Mouse (Mus musculus): Measurements from ENCODE around the gene Corin. TPM values are rescaled to one million over a fixed set of nuclear protein-coding genes. Genes with fewer than 3 reads are reported as not detected.

Corin gene
- total RNA-seq, 2 experiments from 2014 or later, result 0.31 to 0.42 TPM

GRCm38 (mm10) chr5:72348591-72348990 is 155.7 kb downstream of the Corin start:
- intact Hi-C loops (cut with DNase I), result no loop called here

GRCm38 (mm10) chr5:72335873-72336272 is 168.4 kb downstream of the Corin start:
- no peak for DNase-seq (ENCODE audit: low spot score in 2 of 2)
- intact Hi-C loops (cut with DNase I), result no loop called here

More at GRCm38 (mm10) chr5:72348591-72348990, 155.7 kb downstream of the Corin start:
- no peak for DNase-seq (ENCODE audit: low spot score in 2 of 2)

- intact Hi-C loops (cut with DNase I), result no loop called here
- peak in 1 of 2 experiments; percentile 65 for DNase-seq (ENCODE audit: low spot score in 2 of 2)
These were observed 171.4 kb downstream of the Corin start for GRCm38 (mm10) chr5:72332901-72333300.

- intact Hi-C loops (cut with DNase I), result no loop called here
- no peak for DNase-seq (ENCODE audit: low spot score in 2 of 2)
These were observed 173.1 kb downstream of the Corin start for GRCm38 (mm10) chr5:72331217-72331616.

GRCm38 (mm10) chr5:72330648-72331047 is 173.6 kb downstream of the Corin start:
- intact Hi-C loops (cut with DNase I), result no loop called here
- DNase-seq (ENCODE audit: low spot score in 2 of 2), result no peak

- intact Hi-C loops (cut with DNase I), result no loop called here
- no peak for DNase-seq (ENCODE audit: low spot score in 2 of 2)
These were observed 174.8 kb downstream of the Corin start for GRCm38 (mm10) chr5:72329453-72329852.

- intact Hi-C loops (cut with DNase I), result no loop called here
- DNase-seq (ENCODE audit: low spot score in 2 of 2), result no peak
These were observed 189.0 kb downstream of the Corin start for GRCm38 (mm10) chr5:72315282-72315681.

- no peak for DNase-seq (ENCODE audit: low spot score in 2 of 2)
- intact Hi-C loops (cut with DNase I), result no loop called here
These were observed 205.7 kb downstream of the Corin start for GRCm38 (mm10) chr5:72298418-72299104.

- intact Hi-C loops (cut with DNase I), result no loop called here
These were observed 219.2 kb downstream of the Corin start for GRCm38 (mm10) chr5:72285077-72285476.

GRCm38 (mm10) chr5:72282907-72283306 is 221.4 kb downstream of the Corin start:
- intact Hi-C loops (cut with DNase I), result no loop called here
- no peak for DNase-seq (ENCODE audit: low spot score in 2 of 2)

More at GRCm38 (mm10) chr5:72285077-72285476, 219.2 kb downstream of the Corin start:
- no peak for DNase-seq (ENCODE audit: low spot score in 2 of 2)

- DNase-seq (ENCODE audit: low spot score in 2 of 2), result peak; percentile 55 to 60
- intact Hi-C loops (cut with DNase I), result loop anchor here (2.0 kb wide), 1 partner anchor 97 kb away; no protein-coding TSS in a partner anchor
These were observed 234.6 kb downstream of the Corin start for GRCm38 (mm10) chr5:72269652-72270051.

- intact Hi-C loops (cut with DNase I), result loop anchor here (2.0 kb wide), 1 partner anchor 96 kb away; no protein-coding TSS in a partner anchor
- DNase-seq (ENCODE audit: low spot score in 2 of 2), result no peak
These were observed 235.1 kb downstream of the Corin start for GRCm38 (mm10) chr5:72269204-72269603.

GRCm38 (mm10) chr5:72266955-72267535 is 237.2 kb downstream of the Corin start:
- intact Hi-C loops (cut with DNase I), result no loop called here
- no peak for DNase-seq (ENCODE audit: low spot score in 2 of 2)

- intact Hi-C loops (cut with DNase I), result no loop called here
- no peak for DNase-seq (ENCODE audit: low spot score in 2 of 2)
These were observed 240.0 kb downstream of the Corin start for GRCm38 (mm10) chr5:72264195-72264751.

- no peak for DNase-seq (ENCODE audit: low spot score in 2 of 2)
These were observed 242.4 kb downstream of the Corin start for GRCm38 (mm10) chr5:72261802-72262324.

GRCm38 (mm10) chr5:72259298-72259621 is 245.0 kb downstream of the Corin start:
- intact Hi-C loops (cut with DNase I), result no loop called here
- no peak for DNase-seq (ENCODE audit: low spot score in 2 of 2)

More at GRCm38 (mm10) chr5:72261802-72262324, 242.4 kb downstream of the Corin start:
- intact Hi-C loops (cut with DNase I), result no loop called here

GRCm38 (mm10) chr5:72258409-72259297 is 245.6 kb downstream of the Corin start:
- intact Hi-C loops (cut with DNase I), result no loop called here

GRCm38 (mm10) chr5:72257084-72257483 is 247.2 kb downstream of the Corin start:
- intact Hi-C loops (cut with DNase I), result no loop called here
- DNase-seq (ENCODE audit: low spot score in 2 of 2), result no peak

More at GRCm38 (mm10) chr5:72258409-72259297, 245.6 kb downstream of the Corin start:
- no peak for DNase-seq (ENCODE audit: low spot score in 2 of 2)

GRCm38 (mm10) chr5:72254958-72255357 is 249.3 kb downstream of the Corin start:
- intact Hi-C loops (cut with DNase I), result no loop called here
- DNase-seq (ENCODE audit: low spot score in 2 of 2), result no peak
